Mouse (Mus musculus): Measurements from ENCODE around the gene Mycbp2.

DNA sequence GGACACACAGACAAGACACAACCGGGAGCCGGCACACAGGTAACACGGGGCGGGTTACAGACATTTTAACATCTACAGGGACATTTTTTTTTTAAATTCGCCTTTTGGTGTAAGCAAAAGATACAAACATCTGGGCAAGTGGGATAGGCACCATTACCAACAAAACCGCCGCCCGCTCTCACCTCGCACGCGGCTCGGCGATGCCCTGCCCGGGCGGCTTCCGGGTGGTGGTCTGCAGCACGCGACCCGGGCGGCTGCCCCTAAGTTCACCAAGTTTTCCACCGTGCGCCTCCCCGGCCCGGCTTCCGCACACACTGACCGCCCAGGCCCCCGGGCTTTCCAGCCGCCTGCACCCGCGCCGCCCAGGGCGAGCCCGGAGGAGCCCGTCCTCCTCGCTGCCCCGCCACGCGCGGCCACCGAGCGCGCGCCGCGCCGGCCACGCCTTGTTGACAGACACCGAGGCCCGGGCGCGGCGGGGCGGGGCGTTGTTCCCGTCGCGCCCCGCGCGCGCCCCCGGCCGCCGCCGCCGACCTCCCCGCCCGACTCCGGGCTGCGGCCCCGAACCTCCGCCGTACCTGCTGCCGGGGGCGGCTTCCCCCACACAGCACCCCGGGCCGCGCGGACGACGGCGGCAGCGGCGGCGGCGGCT is 247.9 kb downstream of the Mycbp2 start:
- TF ChIP-seq CTCF (IDR thresholded peaks at IDR 0.05; ENCODE audit: extremely low read depth, insufficient read length, insufficient replicate concordance, low read depth, low read length): 0 out of 2 replicates have a peak, but pooled peaks have one; percentile 6
- peak; percentile 48 for TF ChIP-seq POLR2A (IDR thresholded peaks at IDR 0.05; ENCODE audit: low read depth, low read length)

Measured in small intestine, adult 2 months (tissue).